Mouse (Mus musculus) cerebellum, adult 2 months (tissue): ENCODE measurements around the gene Lrmda.

Source experiments
- CTCF ChIP-seq: fragments of 200-500 bp; IDR thresholded peaks from 2 replicates; pipeline ENCODE4 v1.5.1; 2011; ENCODE audit warnings: low read depth, mild to moderate bottlenecking, control low read depth, low read length, moderate library complexity, borderline replicate concordance; ENCODE audit not compliant: insufficient read depth
- POLR2A ChIP-seq: fragments of 200-500 bp; IDR thresholded peaks from 2 replicates; pipeline ENCODE4 v1.6.1; 2011; ENCODE audit warnings: low read length, control low read depth, borderline replicate concordance; ENCODE audit not compliant: insufficient read depth

- TF ChIP-seq POLR2A (no peak), CTCF (no peak)
Measured at GRCm38 (mm10) chr14:22155034-22155433, 135.5 kb downstream of the Lrmda start.
